Mouse (Mus musculus): ENCODE results near the gene Plekha4.
"Not testable (repeated sequence)": the region's sequence is repeated elsewhere in the genome, so short reads cannot be mapped to it uniquely, and the experiment has no call there.

The Plekha4 gene

DNA sequence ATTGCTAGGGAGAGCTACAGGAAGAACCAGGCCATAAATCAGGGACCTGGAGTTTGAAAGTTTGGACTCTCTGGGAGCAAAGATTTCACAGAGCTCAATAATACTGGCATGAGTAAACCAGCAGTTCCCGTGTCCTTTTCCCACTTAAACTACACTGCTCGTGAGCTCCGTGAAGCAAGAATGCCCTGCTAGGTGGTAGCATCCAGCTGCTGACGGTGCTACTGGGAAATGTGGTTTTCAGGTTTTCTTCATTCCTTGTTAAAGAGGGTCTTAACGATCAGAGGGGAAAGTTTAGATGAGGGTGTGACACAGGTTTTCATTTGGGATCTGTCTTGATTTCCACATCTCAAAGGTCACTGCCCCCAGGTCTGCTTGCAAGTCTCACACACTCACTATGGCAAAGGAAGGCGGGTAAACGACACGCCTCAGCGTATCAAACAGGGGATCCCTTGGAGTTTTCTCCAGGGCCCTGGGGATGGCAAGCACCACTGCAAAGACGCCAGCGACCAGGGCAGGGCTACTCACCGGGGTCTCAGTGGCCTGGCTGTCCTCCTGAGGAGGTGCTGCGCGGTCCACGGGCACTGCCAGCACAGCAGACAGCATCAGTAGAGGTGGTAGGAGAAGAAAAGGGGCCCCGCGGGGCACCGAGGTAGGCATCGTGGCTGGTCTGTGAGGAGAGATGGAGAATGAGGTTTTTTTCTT lies 16.8 kb upstream of the Plekha4 start:
- no peak for DNase-seq (ENCODE audit: low spot score in 2 of 2)

DNA sequence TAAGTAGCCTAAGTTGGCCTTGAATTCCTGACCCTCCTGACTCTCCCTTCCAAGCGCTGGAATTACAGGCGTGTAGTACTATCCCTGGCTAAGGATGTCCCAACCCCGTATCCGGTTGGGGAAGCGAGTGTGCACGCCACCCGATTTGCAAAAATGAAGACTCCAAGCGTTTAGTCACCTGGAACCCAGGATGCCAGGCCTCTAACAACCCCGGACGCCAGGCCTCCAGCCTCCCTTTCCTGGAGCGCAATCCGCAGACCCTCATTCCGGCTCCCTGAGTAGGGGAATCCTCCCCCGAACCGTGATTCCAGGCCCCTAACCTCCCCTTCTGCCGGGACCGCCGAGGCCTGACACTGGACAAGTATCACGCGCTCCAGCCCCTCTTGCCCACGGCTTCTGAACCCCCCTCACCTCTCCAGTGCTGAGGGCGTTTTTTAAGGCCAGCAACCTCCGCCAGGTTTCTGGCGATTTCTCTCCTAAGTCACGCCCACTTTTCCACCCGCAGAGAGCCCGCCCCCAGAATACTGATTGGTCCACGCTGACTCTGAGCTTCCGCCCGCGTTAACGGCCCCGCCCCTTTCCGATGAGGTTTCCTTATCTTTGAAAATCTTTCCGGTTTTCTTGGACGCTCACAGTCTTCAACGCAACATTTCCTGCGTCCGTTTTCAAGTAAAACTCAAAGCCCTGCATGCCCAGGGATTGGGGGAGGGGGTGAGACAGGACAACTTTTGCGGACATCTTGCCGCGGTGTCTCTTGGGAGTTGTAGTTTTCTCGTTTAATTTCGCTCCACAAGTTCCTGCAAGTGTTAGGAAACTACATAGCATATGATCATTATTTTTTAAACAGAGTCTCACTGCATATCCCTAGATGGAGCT lies 16.0 kb upstream of the Plekha4 start, which contains the start of gene Nucb1:
Gene Nucb1 (minus strand): TSS at position 495 of the 876 bp plus-strand sequence.
- DNase-seq (ENCODE audit: low spot score in 2 of 2) = peak; percentile 93 to 96

DNA sequence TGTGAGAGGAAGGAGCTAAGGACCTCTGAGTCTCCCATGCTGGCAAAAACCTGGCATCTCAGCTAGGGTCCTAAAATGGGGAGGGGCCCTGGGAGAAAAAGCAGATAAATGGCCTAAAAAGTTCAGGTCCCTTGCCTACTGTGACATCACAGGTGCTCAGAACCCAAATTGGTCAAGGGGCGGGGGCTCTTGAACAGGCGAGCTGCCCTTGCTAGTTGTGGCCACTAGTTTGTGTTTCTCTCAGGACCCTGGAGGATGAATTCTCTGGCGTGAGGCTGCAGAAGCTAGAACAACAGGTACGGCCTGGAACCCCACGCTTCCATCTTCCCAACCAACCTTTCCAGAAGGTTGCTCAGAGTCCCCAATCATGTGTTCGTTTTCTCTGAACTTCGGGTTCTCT lies 11.7 kb upstream of the Plekha4 start:
- DNase-seq (ENCODE audit: low spot score in 2 of 2) = no peak

DNA sequence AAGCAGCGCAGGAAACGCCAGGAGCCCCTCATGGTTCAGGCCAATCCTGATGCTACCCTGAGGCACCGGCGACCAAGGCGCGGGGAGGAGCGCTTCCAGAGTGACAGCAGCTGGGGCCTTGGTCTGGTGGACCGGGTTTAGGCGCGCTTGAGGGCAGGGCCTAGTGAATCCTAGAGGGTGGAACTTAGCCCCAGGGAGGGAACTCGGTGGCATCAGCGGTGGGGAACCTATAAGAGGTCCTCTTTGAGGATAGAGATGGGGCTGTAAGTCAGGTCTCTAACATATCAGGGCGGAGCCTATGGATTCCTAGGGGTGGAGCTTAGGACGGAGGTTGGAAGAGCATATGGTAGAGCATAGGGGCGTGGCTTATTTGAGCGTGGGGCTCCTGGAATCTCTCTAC lies 10.7 kb upstream of the Plekha4 start:
- no peak for DNase-seq (ENCODE audit: low spot score in 2 of 2)

DNA sequence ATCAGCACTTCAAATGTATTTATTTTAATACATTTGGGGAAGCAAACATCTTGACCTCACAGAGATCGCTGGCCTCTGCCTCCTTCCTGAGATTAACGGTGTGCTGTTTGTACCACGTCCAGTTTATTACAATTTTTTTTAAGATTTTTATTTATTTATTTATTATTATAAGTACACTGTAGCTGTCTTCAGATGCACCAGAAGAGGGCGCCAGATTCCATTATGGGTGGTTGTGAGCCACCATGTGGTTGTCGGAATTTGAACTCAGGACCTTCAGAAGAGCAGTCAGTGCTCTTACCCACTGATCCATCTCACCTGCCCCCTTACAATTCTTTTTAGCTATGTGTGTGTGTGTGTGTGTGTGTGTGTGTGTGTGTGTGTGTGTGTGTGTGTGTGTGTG lies 9.3 kb upstream of the Plekha4 start:
- DNase-seq (ENCODE audit: low spot score in 2 of 2) = not testable (repeated sequence)

DNA sequence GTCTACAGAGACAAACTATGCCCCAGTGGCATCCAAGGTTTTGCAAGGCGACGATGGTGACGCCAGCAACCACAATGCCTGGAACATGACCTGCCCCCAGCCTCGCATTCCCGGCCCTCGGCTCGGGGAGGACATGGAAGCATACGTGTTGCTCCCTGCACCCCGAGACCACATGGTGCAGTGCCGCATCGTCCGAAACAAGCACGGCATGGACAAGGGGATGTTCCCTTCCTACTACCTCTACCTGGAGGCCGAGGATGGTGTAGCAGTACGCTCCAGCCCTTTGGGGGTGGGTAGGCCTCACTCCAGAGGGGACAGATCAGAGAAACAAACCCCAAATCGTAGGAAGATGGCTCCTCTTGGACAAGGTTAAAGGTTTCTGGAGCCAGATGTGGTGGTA lies 7.5 kb upstream of the Plekha4 start:
- DNase-seq (ENCODE audit: low spot score in 2 of 2) = no peak

DNA sequence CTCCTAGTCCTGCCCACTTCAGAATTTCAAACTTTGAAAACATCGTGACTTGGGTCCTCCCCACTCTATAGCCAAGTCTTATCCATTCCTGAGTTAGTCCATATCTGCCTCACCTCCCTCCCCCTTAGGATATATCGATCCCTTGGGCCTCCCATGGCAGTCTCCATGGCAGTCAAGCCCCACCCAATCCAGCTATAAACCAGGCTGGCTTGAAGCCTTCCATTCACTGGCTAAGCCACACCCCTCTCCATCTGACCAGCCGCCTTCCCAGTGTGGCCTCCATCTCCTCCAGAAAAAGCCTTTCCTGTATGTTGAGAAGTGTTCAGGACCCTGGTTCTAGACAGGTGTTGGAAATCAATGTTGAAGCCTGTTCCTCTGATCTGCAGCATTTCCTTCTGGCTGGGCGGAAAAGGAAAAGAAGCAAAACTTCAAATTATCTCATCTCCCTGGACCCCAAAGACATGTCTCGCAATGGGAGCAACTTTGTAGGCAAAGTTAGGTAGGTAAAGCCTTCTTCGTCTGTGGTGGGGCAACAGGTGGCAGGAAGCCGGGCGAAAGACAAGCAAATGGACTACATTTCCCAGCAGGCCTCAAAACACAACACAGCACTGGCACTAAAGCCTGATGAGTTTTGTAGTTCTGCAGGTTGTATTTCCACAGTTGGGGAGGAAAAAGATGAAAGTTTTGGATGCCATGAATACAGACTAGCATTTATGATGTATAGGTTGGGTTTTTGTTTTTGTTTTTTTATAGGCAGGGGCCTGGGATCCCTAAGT lies 6.6 kb upstream of the Plekha4 start:
- DNase-seq (ENCODE audit: low spot score in 2 of 2) = no peak

DNA sequence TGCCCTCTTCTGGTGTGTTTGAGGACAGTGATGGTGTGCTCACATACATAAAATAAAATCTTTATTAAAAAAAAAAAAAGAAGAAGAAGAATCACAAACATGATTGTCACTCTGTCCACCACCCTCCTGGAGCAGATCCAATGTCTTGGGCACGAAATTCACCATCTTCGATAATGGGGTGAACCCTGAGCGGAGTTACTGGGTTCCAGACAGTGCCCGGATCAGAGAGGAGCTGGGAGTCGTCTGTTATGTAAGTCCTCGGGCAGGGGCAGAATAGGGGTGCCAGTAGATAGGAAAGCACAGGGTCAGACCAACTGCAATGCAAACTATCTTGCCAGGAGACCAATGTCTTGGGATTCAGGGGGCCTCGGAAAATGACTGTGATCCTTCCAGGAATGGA lies 5.5 kb upstream of the Plekha4 start:
- DNase-seq (ENCODE audit: low spot score in 2 of 2) = no peak

DNA sequence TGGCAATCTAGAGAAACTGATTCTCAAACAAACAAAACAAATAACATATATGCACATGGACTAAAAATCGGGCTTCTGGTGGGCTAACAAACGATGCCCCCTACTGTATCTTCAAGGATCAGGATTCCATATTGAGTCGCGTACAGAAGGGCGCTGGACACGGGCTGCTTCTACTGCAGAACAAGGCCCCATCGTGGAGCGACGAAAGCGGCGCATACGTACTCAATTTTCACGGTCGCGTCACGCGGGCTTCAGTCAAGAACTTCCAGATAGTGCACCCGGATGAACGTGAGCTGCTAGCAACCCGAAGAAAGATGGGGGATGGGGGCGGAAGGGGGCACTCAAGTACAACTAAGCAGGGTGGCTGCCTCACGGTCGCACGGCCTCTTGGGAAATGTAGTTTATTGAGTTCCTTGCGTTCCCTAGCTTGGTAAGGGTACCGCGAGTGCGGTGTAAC lies 4.4 kb upstream of the Plekha4 start:
- DNase-seq (ENCODE audit: low spot score in 2 of 2) = peak; percentile 88 to 90

DNA sequence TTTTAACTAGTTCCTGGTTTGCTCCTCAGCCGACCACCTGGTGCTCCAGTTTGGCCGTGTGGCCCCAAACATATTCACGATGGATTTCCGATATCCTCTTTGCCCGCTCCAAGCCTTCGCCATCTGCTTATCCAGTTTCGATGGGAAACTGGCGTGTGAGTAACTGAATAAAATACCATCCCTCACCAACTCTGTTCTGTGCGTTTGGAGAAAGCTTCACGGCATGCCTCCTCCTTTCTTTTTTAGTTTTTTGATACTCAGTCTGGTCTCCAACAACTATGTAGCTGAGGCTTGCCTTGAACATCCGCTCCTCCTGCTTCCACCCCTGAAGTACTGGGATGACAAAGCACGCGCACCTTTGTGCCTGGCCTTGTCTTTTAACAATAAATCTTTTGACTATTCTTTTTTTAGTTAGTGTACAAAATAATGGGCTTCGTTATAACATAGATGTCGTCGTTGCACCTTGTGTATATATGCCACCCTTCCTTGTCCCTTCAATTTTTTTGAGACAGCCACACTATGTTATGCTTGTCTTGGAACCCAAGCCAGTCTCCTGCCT lies 3.9 kb upstream of the Plekha4 start:
- no peak for DNase-seq (ENCODE audit: low spot score in 2 of 2)

DNA sequence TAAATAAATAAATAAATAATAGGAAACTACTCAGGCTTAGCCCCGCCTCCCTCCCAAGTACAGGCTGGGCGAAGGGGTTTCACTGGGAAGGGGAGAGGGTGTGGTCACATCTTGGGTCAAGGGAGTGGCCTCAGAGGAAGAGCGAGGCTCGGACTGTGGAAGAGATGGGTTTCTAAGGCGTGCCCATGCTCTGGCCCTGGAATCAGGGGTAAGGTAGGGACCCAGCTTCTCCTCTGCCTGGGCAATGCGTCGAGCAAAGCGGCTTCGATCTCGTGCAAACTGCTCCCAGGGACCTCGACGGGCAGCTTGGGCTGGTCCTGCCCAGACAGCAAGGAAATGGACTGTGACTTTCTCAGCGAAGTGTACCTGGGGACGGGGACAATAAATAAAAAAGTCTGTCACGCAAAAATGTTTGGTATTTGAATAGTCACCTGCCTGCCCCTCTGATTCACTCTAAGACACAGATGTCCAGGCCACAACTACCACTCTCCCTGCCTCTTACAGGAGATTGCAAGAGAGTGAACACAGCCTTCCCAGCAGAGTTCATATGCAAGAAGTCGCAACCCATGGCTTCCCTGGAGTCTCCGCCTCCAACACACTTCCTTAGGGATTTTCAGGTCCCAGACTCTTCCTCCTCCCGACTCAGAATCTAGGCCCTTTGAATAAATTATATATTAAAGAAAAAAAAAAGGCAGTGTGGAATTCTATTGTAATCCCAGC lies 3.0 kb upstream of the Plekha4 start:
- no peak for DNase-seq (ENCODE audit: low spot score in 2 of 2)

DNA sequence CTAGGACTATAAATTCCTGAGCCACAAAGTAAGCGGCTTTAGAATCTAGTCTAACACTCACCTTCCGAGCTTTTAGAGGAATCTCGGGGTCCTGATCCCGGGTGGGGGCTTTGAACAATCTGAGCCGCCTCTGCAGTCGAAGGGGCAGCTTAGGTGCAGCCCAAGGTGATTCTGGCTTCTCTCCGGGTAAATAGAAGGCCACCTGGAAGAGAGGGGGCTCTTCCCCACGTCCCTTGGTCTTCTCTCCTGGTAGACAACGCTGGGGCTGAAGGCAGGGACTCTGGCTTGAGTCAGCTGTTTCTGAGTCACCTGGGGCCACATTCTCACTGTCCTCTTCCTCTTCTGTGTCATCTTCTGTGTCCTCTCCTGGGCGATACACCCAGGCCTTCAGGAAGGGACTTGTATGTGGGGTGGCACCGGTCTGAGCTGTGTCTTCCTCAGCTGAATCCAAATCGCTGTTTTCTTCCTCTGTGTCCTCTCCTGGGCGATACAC lies 2.4 kb upstream of the Plekha4 start:
- no peak for DNase-seq (ENCODE audit: low spot score in 2 of 2)

DNA sequence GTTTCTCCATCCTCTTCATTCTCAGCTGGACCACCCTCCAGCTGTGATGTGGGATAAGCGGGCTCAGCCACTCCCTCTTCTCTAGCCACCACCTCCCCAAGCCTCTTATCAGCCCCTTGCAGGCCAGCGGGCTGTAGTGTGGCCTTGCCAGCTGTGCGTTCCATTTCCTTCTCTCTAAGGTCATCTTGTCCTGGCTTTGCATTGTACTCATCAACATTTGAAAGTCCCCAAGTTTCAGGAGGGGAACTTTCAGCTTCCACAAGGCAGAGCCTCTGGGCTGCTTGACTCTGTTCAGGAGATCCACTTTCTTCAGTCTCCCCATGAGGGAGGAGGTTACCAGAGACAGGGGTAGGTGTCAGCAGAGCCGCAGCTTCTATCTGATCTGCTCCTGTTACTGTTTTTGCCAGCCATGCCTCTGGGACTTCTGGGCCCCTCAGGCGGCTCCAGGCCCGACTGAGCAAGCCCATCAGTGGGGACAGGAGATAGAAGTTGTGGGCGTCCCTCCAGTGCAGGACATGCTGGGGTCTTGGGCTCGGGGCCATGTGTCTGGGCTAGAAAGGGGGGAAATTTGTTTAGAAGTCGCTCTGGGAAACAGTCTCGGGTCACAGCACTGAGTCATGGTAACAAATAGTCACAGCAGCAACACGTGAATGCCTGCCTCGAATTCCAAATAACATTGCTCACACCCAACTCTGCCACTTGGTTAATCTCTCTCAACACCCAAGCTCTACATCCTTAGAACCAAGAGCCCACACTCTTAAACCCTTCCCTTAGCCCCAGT lies 1.1 kb upstream of the Plekha4 start:
- peak; percentile 67 to 70 for DNase-seq (ENCODE audit: low spot score in 2 of 2)

DNA sequence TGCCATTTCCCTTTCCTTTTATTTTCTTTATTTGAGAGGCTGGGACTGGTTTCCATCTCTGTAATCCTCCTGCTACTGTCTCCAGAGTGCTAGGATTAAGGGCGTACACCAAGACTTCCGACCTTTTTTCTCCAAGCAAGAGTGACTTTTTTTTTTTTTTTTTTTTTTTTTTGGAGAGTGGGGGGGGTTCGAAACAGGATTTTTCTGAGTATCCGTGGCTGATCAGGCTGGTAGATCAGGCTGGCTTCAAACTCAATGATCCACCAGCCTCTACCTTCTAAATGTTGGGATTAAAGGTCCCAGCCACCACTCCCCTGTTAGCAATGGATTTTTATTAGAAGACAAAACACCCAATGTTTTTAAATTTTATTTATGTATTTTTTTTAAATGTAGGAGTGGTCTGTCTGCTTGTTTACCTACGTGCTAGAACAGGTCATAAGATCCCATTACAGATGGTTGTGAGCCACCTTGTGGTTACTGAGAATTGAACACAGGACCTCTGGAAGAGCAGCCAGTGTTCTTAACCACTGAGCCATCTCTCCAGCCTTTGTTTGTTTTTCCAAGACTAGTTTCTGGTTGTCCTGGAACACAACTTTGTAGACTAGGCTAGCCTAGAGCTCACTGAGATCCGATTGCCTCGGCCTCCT lies 467 bp downstream of the Plekha4 start:
- peak in 1 of 2 experiments; percentile 43 for DNase-seq (ENCODE audit: low spot score in 2 of 2)

DNA sequence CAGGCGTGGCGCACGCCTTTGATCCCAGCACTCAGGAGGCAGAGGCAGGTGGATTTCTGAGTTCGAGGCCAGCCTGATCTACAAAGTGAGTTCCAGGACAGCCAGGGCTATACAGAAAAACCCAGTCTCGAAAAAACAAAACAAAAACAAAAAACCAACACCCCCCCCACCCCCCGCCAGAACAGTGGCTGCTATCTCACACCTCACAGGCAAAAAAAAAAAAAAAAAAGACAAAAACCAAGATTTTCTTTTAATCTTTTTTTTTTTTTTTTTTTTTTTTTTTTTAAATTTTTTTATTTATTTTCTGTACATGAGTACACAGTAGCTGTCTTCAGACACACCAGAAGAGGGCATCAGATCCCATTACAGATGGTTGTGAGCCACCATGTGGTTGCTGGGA lies 1.0 kb downstream of the Plekha4 start:
- not testable (repeated sequence) for DNase-seq (ENCODE audit: low spot score in 2 of 2)

DNA sequence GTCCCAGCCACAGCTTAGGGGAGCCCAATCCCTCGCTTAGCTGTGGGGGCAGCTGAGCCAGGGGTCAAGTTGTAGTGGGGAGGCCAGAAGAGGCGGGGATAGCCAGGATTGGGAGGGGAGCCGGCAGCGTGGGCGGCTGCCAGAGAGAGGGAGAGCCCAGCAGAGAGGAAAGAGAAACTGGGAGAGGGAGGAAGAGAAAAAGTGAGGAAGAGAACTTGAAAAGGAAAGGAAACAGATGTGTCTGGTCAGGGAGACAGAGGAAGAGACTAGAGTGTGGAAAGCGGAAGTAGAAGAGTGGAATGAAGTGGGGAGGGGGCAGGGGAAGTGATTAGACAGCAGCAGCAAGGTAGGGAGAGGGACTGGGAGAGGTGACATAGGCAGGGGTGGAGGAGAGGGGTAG lies 3.3 kb downstream of the Plekha4 start:
- DNase-seq (ENCODE audit: low spot score in 2 of 2) = peak; percentile 43 to 54

DNA sequence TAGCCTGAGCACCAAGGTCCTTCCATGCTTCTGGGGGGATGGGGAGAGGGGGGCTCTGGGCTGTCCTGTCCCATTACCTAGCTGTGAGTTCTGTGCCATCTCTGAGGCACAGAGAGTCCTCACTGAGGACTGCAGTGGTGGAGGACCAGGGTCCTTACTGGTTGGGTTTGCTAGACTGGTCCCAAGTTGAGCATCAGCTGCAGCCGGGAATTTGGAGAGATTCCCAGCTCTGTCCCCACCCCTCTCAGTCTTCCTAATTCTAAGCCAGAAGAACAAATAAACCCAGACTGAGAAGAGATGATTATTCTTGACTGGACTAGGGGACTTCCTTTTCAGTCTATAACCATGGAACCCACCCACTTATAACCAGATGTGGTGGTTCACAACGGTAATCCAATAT lies 4.5 kb downstream of the Plekha4 start:
- DNase-seq (ENCODE audit: low spot score in 2 of 2) = peak in 1 of 2 experiments; percentile 43

DNA sequence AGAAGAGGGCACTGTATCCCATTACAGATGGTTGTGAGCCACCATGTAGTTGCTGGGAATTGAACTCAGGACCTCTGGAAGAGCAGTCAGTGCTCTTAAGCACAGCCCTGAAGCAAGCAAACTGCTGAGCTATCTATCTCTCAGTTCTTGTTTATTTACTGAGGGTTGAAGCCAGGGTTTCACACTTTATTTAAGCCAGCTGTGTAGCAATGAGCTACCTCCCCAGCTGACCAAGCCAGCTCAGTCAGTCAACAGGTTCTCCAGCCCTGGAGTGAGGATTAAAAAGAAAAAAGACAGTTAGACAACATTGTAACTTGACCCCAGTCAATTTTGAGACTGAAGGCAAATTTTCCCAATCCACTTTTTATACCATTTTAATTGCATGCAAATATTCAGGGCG lies 9.5 kb downstream of the Plekha4 start:
- no peak for DNase-seq (ENCODE audit: low spot score in 2 of 2)

DNA sequence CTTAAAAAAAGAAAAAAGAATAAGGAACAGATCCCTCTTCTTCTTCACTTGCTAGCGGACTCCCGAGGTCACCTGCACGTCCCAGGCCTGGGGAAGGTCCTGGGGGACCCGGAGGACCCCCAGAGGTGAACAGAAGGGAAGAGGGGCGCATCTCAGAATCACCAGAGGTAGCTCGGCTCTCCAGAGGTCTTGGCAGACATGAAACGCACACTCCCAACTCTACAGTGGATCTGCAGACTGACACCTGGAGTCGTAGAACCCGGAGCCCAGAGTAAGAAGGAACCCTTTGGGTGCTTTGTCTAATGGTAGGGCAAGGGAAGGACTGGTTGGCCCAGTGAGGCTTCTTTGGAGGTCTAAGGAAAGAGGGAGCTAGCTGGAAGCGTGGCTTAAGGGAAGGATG lies 11.5 kb downstream of the Plekha4 start:
- no peak for DNase-seq (ENCODE audit: low spot score in 2 of 2)

Measured in heart, adult 9 months (tissue).